Mouse (Mus musculus): ENCODE data around the gene Ttc30a1. TPM values are rescaled to one million over a fixed set of nuclear protein-coding genes. Genes with fewer than 3 reads are reported as not detected.
A peak's percentile ranks its signal among the peaks of the same experiment; 100 is the strongest.

The Ttc30a1 gene
- polyA plus RNA-seq, 1 experiment from 2014 or later: 6.6 TPM

DNA sequence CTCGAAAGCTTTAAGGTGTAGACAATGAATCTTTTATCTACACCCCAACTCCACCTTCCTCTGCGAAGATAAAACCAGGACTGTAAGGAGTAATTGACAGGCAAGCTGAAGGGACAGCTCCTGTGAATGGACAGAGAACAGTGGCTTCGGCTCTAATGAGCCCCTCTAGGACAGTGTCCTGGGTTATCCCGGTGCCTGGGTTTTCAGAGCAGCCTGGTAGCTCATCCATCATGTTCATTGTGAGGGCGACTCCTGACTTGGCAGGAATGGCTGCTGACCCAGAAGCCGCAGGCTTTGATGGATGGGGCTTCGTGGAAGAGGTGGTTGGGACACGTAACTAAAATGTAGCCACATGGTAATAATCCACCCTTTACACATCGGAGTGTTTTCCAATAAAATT lies 21.1 kb upstream of the Ttc30a1 start:
- Histone ChIP-seq H3K27me3 (ENCODE audit: control insufficient read depth, insufficient read depth, low read length) (no peaks in the 10 kb centered on the region), H3K4me3 (ENCODE audit: low read depth, low read length) (no peak overlapping the region), H3K9me3 (replicated peaks; ENCODE audit: control insufficient read depth, low read length) (no peaks in the 10 kb centered on the region), H3K36me3 (ENCODE audit: control insufficient read depth, insufficient read depth, low read length) (no peaks in the 10 kb centered on the region), H3K27ac (ENCODE audit: low read depth, low read length) (no peak overlapping the region), H3K4me1 (ENCODE audit: control insufficient read depth, insufficient read depth, low read length) (peaks cover 11% of the 10 kb centered on the region), H3K9ac (ENCODE audit: low read depth, low read length) (no peak overlapping the region), H3K4me2 (no peak overlapping the region)
- no peak for ATAC-seq (replicated peaks; ENCODE audit: insufficient number of reproducible peaks, low FRiP score, low TSS enrichment)
- 41% methylated on average over 9 of the region's 9 CpGs for WGBS (ENCODE audit: insufficient replicate concordance)

DNA sequence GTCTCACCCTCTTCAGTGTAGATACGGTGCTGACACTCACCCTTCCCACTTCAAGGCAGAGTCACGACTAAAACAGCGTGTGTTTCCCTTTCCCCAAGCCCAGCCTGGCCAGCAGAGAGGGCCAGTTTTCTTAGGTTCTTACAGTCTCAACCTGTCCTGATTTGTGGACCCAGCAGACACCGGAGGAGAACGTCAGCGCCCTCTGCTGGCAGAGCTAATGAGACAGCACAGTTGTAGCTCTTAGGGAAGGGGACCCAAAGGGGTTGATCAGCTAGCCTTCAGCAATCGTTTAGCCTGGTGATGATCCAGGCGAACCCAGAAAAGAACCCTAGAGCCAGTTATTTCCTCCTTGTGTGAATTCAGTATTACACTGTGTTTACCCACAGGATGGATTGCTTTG lies 19.6 kb upstream of the Ttc30a1 start:
- H3K27ac ChIP-seq (ENCODE audit: low read depth, low read length): no peak overlapping the region
- H3K36me3 ChIP-seq (ENCODE audit: control insufficient read depth, insufficient read depth, low read length): no peaks in the 10 kb centered on the region
- peaks cover 17% of the 10 kb centered on the region for H3K4me1 ChIP-seq (ENCODE audit: control insufficient read depth, insufficient read depth, low read length)
- no peak overlapping the region for H3K4me2 ChIP-seq
- H3K4me3 ChIP-seq (ENCODE audit: low read depth, low read length): no peak overlapping the region
- 29% methylated on average over 8 of the region's 8 CpGs for WGBS (ENCODE audit: insufficient replicate concordance)
- no peaks in the 10 kb centered on the region for H3K27me3 ChIP-seq (ENCODE audit: control insufficient read depth, insufficient read depth, low read length)
- no peak overlapping the region for H3K9ac ChIP-seq (ENCODE audit: low read depth, low read length)
- no peaks in the 10 kb centered on the region for H3K9me3 ChIP-seq (replicated peaks; ENCODE audit: control insufficient read depth, low read length)
- ATAC-seq (replicated peaks; ENCODE audit: insufficient number of reproducible peaks, low FRiP score, low TSS enrichment): no peak

DNA sequence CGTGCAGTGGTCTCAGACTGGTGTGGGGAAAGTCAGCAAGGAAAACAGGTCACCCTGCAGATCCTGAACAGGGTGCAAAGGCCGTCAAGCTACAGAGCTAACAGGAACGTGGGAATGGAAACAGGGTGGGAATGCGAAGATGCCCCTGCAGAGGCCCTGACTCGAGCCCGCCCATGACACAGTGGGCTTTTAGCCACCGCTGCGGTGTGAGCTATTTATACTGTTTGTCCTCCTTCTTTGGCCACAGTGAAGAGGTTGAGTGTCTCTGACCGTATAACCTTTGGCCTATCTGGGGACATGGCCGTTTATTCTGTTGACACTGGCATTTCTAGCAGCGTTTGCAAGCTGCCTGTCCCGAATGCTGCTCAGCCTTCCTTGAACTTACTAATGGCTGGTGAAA lies 17.9 kb upstream of the Ttc30a1 start:
- Histone ChIP-seq H3K4me2 (no peak overlapping the region), H3K9me3 (replicated peaks; ENCODE audit: control insufficient read depth, low read length) (no peaks in the 10 kb centered on the region), H3K9ac (ENCODE audit: low read depth, low read length) (no peak overlapping the region), H3K27me3 (ENCODE audit: control insufficient read depth, insufficient read depth, low read length) (no peaks in the 10 kb centered on the region), H3K4me1 (ENCODE audit: control insufficient read depth, insufficient read depth, low read length) (peaks cover 17% of the 10 kb centered on the region), H3K4me3 (ENCODE audit: low read depth, low read length) (no peak overlapping the region), H3K27ac (ENCODE audit: low read depth, low read length) (no peak overlapping the region), H3K36me3 (ENCODE audit: control insufficient read depth, insufficient read depth, low read length) (no peaks in the 10 kb centered on the region)
- ATAC-seq (replicated peaks; ENCODE audit: insufficient number of reproducible peaks, low FRiP score, low TSS enrichment): no peak
- 37% methylated on average over 12 of the region's 12 CpGs for WGBS (ENCODE audit: insufficient replicate concordance)

DNA sequence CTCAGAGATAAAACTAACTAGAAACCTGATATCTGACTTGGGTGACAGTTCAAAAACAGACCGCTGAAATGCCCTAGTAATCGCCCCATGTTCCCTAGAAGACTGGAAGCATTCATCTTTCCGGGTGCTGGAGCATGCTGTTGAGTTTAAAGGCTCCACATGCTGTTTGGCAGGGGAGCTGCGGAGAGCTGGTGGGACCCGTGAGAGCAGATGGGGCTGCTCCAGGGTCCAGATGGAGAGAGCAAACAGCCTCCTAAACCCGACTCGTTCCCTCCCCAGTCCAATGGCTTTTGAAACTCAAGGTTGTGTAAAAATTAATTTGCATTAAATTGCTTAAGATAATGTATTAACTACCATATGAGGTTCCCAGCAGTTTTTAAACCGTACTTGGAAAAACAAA lies 16.9 kb upstream of the Ttc30a1 start:
- Histone ChIP-seq H3K9me3 (replicated peaks; ENCODE audit: control insufficient read depth, low read length) (no peaks in the 10 kb centered on the region), H3K27ac (ENCODE audit: low read depth, low read length) (no peak overlapping the region; the same call in 1 of the 2 replicates), H3K36me3 (ENCODE audit: control insufficient read depth, insufficient read depth, low read length) (no peaks in the 10 kb centered on the region), H3K27me3 (ENCODE audit: control insufficient read depth, insufficient read depth, low read length) (no peaks in the 10 kb centered on the region), H3K4me3 (ENCODE audit: low read depth, low read length) (no peak overlapping the region), H3K4me2 (no peak overlapping the region), H3K4me1 (ENCODE audit: control insufficient read depth, insufficient read depth, low read length) (peaks cover 17% of the 10 kb centered on the region), H3K9ac (ENCODE audit: low read depth, low read length) (no peak overlapping the region)
- no peak for ATAC-seq (replicated peaks; ENCODE audit: insufficient number of reproducible peaks, low FRiP score, low TSS enrichment)
- WGBS (ENCODE audit: insufficient replicate concordance): 31% methylated on average over 8 of the region's 8 CpGs

DNA sequence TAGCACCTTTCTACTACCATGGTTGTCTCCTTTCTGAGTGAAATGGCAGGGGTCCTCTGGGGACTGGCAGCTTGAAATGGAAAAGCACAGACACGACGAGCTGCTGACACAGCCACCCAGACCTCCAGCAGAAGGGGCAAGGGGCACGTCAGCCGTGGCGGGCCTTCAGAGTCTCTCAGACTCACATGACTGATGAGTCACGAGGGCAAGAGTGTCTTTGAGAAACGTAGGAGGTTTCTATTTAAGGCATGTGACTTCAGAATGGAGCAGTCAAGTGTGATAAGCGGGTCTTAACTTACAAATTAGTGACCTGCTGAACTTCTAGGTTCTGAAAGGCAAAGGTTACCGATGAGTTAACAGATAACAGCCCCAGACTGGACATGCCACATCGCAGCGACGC lies 16.0 kb upstream of the Ttc30a1 start:
- Histone ChIP-seq H3K27me3 (ENCODE audit: control insufficient read depth, insufficient read depth, low read length) (no peaks in the 10 kb centered on the region), H3K9me3 (replicated peaks; ENCODE audit: control insufficient read depth, low read length) (no peaks in the 10 kb centered on the region), H3K4me1 (ENCODE audit: control insufficient read depth, insufficient read depth, low read length) (peaks cover 17% of the 10 kb centered on the region), H3K9ac (ENCODE audit: low read depth, low read length) (no peak overlapping the region), H3K4me3 (ENCODE audit: low read depth, low read length) (no peak overlapping the region), H3K4me2 (0 out of 2 replicates have a peak overlapping the region, but pooled peaks have one; percentile 16), H3K27ac (ENCODE audit: low read depth, low read length) (peak overlapping the region; percentile 58; the same call in 1 of the 2 replicates), H3K36me3 (ENCODE audit: control insufficient read depth, insufficient read depth, low read length) (no peaks in the 10 kb centered on the region)
- ATAC-seq (replicated peaks; ENCODE audit: insufficient number of reproducible peaks, low FRiP score, low TSS enrichment): no peak
- 27% methylated on average over 12 of the region's 12 CpGs for WGBS (ENCODE audit: insufficient replicate concordance)

DNA sequence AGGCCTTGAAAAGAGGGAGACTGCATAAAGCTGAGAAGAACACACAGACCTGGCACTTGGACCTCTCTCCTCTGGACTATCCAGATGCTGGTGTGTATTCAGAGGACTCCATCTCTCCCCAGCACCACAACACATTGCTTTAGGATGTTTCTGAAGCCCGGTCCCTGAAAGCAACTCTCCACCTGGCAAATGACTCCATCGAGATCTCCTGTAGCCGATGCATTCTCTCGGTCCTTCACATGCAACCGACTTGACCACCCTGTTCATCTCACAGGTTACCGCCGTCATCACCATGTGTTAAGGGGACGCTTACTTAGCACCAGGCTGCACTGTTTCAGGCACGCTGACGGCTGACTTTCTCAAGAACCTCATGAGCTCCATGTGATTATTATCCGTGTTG lies 13.1 kb upstream of the Ttc30a1 start:
- WGBS (ENCODE audit: insufficient replicate concordance): 88% methylated on average over 11 of the region's 11 CpGs
- ATAC-seq (replicated peaks; ENCODE audit: insufficient number of reproducible peaks, low FRiP score, low TSS enrichment): no peak
- Histone ChIP-seq H3K9ac (ENCODE audit: low read depth, low read length) (no peak overlapping the region), H3K9me3 (replicated peaks; ENCODE audit: control insufficient read depth, low read length) (no peaks in the 10 kb centered on the region), H3K27ac (ENCODE audit: low read depth, low read length) (no peak overlapping the region), H3K36me3 (ENCODE audit: control insufficient read depth, insufficient read depth, low read length) (no peaks in the 10 kb centered on the region), H3K4me2 (no peak overlapping the region), H3K27me3 (ENCODE audit: control insufficient read depth, insufficient read depth, low read length) (no peaks in the 10 kb centered on the region), H3K4me3 (ENCODE audit: low read depth, low read length) (no peak overlapping the region), H3K4me1 (ENCODE audit: control insufficient read depth, insufficient read depth, low read length) (peaks cover 28% of the 10 kb centered on the region)

DNA sequence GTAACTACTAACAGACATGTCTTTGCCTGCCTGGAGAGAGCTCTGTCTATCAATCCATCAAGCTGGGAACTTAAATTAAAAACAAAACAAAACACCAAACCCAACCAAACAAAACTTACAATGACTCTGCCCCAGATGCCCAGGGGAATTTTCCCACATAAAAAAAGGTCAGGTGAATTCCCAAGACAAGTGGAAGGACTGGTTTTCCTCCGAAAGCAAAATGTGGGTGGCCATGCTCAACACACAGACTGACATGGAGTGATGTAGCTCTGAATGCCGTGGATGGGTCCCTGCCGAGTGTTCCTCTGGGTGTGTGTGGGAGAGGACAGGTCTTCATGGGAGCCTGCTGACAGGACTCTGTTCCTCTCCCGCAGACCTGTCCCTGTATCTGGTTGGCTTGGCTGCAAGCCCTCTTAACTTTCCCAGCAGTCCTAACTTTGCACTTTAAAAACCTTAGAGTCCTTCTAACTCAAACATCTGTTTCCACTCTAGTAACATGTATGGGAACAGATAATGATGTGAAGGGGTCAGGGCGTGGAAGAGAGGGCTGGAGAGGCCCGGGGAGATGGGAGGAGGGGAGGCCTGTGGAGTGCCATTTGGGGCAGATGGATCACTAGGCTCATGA lies 9.9 kb upstream of the Ttc30a1 start:
- 19% methylated on average over 6 of the region's 6 CpGs for WGBS (ENCODE audit: insufficient replicate concordance)
- Histone ChIP-seq H3K4me3 (ENCODE audit: low read depth, low read length) (no peak overlapping the region), H3K36me3 (ENCODE audit: control insufficient read depth, insufficient read depth, low read length) (no peaks in the 10 kb centered on the region), H3K9me3 (replicated peaks; ENCODE audit: control insufficient read depth, low read length) (no peaks in the 10 kb centered on the region), H3K27ac (ENCODE audit: low read depth, low read length) (no peak overlapping the region), H3K4me1 (ENCODE audit: control insufficient read depth, insufficient read depth, low read length) (peaks cover 12% of the 10 kb centered on the region), H3K27me3 (ENCODE audit: control insufficient read depth, insufficient read depth, low read length) (no peaks in the 10 kb centered on the region), H3K4me2 (no peak overlapping the region), H3K9ac (ENCODE audit: low read depth, low read length) (0 out of 2 replicates have a peak overlapping the region, but pooled peaks have one; percentile 10)
- ATAC-seq (replicated peaks; ENCODE audit: insufficient number of reproducible peaks, low FRiP score, low TSS enrichment): no peak

DNA sequence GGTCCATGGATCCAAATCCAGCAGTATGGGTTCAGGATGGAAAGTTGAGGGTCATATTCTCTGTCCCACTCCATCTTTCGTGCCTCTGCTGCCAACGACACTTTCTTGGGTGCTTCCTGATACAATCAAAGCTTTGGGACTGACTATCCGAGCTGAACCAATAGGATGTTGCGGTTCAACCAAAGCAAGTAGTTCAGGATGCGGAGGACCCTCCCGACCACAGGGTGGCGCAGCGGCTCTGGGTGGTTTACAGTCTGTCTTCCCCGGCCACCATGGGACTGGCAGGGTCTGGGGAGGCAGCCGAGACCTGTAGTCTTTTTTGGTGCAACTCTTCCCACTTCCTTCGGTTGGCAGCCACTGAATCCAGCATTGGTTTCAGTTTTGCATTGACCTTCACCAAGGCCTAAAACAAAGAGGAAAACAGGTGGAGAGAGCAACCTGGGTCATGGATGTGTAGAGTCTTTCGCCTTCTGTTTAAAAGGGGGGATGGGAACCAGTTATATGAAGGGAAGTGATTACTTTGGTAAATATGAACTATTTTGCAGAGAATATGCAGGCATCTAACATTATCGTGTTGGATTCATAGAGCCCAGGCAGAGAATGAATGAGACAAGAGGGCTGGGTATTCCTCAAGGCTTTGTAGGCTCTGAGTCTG lies 9.2 kb upstream of the Ttc30a1 start:
- no peak overlapping the region for H3K9ac ChIP-seq (ENCODE audit: low read depth, low read length)
- no peak overlapping the region for H3K4me3 ChIP-seq (ENCODE audit: low read depth, low read length)
- H3K27ac ChIP-seq (ENCODE audit: low read depth, low read length): no peak overlapping the region
- H3K27me3 ChIP-seq (ENCODE audit: control insufficient read depth, insufficient read depth, low read length): no peaks in the 10 kb centered on the region
- peak overlapping the region; percentile 37 for H3K4me2 ChIP-seq
- H3K9me3 ChIP-seq (replicated peaks; ENCODE audit: control insufficient read depth, low read length): no peaks in the 10 kb centered on the region
- 0 out of 2 replicates have a peak, but pooled peaks have one; percentile 26 for ATAC-seq (replicated peaks; ENCODE audit: insufficient number of reproducible peaks, low FRiP score, low TSS enrichment)
- 37% methylated on average over 13 of the region's 13 CpGs for WGBS (ENCODE audit: insufficient replicate concordance)
- peaks cover 12% of the 10 kb centered on the region for H3K4me1 ChIP-seq (ENCODE audit: control insufficient read depth, insufficient read depth, low read length)
- H3K36me3 ChIP-seq (ENCODE audit: control insufficient read depth, insufficient read depth, low read length): no peaks in the 10 kb centered on the region

DNA sequence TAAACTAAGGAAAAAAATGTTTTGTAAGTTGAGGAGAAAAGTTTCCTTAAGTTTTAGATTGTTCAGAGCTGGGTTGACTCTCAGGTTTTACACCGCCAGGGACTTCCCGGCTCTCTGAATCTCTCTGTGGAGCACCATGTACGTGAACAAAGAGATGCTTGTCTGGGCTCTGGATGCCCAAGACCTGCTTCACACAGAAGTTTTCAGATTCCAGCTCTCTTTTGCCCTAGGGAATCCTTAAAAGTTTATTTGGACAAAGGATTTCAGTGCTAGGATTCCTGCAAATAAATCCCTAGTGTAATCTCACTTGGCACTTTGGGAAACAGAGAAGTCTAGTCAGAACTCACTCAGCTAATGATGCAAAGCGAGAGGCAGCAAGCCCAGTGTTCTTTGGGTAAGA lies 7.9 kb upstream of the Ttc30a1 start:
- Histone ChIP-seq H3K27ac (ENCODE audit: low read depth, low read length) (no peak overlapping the region), H3K27me3 (ENCODE audit: control insufficient read depth, insufficient read depth, low read length) (no peaks in the 10 kb centered on the region), H3K9ac (ENCODE audit: low read depth, low read length) (no peak overlapping the region), H3K36me3 (ENCODE audit: control insufficient read depth, insufficient read depth, low read length) (no peaks in the 10 kb centered on the region), H3K4me3 (ENCODE audit: low read depth, low read length) (no peak overlapping the region), H3K9me3 (replicated peaks; ENCODE audit: control insufficient read depth, low read length) (no peaks in the 10 kb centered on the region), H3K4me2 (no peak overlapping the region), H3K4me1 (ENCODE audit: control insufficient read depth, insufficient read depth, low read length) (peaks cover 12% of the 10 kb centered on the region)
- 51% methylated on average over 4 of the region's 4 CpGs for WGBS (ENCODE audit: insufficient replicate concordance)
- no peak for ATAC-seq (replicated peaks; ENCODE audit: insufficient number of reproducible peaks, low FRiP score, low TSS enrichment)

Data from heart, embryonic 11.5 days (tissue).